Mouse (Mus musculus) monocyte, adult 2 months (primary cell): ENCODE measurements at regions not wholly inside any gene's neighbourhood (a gene's known extent, or its start where the extent isn't known, plus 50 kb on each side); places are given as distances from the start of the nearest gene placed in this dataset.

Source experiments
- DNase-seq, 2 experiments: peaks; one replicate each; pipeline ENCODE4 v3.0.0; 2022; ENCODE audit warnings: low spot score in 2 of 2, low read depth in 1 of 2

- DNase-seq: no peak
Observed at GRCm38 (mm10) chr14:105841888-105842287, 54.7 kb downstream of the Spry2 start.

GRCm38 (mm10) chr14:105837533-105837932 lies 59.1 kb downstream of the Spry2 start:
- no peak for DNase-seq

DNA sequence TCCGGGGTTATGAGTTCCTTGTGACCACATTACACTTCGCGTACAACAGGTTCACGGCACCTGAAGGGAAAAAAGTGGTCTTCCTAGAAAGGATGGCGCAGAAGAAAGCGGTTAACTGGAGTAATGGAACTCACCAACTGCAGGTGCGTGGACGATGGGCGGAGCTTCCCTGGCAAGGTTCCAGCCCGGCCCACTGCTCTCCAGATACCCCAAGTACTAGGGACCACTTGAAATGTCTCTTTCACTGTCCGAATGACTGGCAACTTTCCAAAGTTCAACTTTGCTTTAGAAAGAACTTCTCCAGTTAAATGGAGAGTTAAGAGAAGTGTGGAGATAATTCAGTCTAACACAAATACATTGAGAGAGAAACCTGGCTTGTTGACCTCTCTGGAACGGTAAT lies 65.9 kb downstream of the Spry2 start:
- DNase-seq: no peak

DNA sequence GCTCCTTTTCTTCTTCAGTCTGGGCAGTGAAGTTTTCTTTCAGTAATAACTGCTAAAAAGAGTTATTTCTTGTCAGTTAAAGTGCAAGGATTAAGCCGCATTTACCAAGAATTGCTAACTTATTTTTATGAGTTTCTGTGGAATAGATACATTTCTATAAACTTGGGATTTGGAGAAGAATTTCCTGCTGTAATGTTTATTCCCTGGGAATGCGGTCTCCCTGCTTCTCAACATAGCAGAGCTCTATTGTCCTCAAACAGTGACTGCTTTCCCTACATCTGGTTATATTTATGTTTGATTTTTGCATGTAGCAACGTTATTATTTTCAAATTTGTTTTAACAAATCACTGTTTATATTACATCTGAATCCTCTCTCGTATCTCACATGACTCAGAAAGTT lies 66.3 kb downstream of the Spry2 start:
- DNase-seq: no peak

GRCm38 (mm10) chr14:105823129-105823528 lies 73.5 kb downstream of the Spry2 start:
- DNase-seq: no peak

- DNase-seq: no peak
Observed at GRCm38 (mm10) chr14:105822653-105823052, 74.0 kb downstream of the Spry2 start.

DNA sequence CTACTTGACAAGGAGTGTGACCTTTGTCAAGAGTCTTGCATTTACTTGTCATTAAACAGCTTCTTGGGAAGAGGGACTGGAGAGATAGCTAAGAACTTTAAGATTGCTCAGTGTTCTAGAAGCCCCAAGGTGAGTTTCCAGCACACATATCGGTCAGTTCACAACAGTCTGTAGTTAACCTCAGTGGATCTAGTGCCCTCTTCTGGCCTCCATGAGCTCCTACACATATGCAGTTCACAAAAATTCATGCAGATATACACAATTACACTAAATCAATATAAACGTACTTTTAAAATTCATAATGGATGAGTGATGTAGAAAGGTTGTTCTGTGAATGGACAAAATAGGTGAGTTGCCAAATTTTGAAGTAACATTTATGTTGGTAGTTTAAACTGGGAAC lies 77.1 kb downstream of the Spry2 start:
- no peak for DNase-seq

- DNase-seq: no peak
Observed at GRCm38 (mm10) chr14:105818841-105819240, 77.8 kb downstream of the Spry2 start.

DNA sequence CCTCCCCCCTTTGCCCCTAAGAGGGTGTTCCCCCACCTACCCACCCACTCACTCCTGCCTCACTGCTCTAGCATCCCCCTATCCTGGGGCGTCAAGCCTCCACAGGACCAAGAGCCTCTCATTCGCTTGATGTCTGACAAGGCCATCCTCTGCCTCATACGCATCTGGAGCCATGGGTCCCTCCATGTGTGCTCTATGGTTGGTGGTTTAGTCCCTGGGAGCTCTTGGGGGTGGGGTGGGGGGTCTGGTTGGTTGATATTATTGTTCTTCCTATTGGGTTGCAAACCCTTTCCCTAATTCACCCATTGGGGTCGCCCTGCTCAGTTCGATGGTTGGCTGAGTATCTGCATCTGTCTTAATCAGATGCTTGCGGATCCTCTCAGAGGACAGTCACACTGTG lies 79.1 kb downstream of the Spry2 start:
- DNase-seq: no peak

- DNase-seq: no peak
Observed at GRCm38 (mm10) chr14:105815827-105816226, 80.8 kb downstream of the Spry2 start.

DNA sequence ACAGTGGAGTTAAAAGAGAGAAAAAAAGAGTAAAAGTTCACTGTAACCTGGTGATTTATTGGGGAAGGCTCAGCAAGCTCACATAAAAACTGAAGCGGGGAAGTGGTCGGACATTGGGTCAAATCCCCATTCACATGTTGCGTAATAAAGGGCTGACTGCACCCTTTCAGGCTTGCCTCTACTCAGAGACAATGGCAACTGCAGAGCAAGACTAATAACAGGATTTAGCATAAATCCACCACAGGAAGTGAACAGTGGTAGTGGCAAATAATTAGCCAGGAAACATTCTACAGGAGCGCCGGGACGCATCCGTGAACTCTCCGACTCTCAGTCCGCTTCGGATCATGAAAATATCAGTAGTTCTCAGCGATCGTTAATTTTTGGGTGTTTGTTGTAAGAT lies 81.3 kb downstream of the Spry2 start:
- DNase-seq: no peak

GRCm38 (mm10) chr14:105813661-105814060 lies 83.0 kb downstream of the Spry2 start:
- no peak for DNase-seq

DNA sequence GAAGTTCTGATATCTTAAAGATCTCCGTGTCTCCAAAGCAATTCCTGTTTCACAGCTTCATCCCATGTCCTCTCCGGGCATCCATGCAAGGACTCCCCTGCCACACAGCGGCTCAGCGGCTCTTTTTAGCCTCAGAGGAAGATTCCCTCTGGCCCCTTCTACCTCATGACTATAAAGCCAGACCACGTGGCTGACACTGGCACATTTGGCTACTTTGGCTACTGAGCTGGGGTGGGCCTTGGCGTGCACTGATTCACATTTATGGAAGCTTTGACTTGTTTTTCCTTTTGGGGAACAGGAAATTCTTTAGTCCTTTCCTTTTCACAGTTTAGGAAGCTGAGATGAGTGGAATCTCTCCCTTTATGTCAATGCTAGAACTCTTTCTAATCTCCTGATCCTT lies 83.5 kb downstream of the Spry2 start:
- DNase-seq: no peak

DNA sequence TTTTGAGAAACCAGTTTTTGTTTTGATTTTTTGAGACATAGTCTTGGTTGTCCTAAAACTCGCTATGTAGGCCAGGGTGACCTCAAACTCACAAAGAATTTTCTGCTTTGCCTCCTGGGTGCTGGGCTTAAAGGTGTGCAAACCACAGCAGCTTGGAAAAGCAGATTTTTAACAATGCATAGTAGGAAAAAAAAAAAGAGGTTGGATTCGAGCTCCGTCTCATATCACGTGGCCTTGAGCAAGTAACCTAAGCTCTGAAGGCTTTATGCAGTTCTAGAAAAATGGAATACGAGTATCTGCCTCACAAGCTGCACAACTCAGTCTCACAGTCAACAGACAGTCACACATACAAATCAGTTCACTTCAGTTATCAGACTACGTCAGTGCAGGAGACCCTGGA lies 90.9 kb downstream of the Spry2 start:
- no peak for DNase-seq

GRCm38 (mm10) chr14:105805362-105805761 lies 91.3 kb downstream of the Spry2 start:
- no peak for DNase-seq

DNA sequence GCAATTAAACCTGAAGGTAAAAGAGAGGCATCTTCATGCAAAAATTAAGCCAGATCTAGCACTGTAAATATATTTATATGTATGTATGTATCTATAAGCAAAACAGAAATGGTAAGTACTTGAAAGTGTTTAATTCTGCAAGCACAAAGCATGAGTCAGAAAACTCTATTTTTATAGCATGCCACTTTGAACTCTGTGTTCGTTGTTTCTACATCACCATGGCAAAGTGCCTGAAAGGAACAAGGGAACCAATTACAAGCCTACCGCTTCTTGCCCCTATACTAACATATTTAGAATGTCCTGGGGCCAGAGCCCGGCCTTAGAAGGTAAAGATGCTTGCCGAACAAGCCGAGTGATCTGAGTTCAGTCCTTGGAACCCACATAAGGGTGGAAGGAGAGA lies 91.9 kb downstream of the Spry2 start:
- DNase-seq: no peak

DNA sequence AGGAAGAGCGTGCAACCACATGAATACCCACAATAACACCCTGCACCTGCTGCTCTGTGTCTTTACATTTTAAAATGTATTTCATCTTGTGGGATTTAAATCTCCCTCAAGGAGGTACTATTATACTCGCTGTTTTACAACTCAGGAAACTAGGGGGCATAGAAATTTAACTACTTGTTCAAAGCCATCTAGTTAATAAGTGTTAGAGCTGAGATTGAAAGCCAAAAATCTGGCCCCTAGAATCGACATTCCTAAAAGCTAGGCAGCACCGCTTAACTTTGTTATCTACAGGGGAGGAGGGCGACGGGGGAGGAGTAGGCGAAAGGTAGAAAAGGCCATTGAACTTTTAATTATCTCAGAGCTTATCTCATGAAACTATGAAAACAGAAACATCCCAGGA lies 93.3 kb downstream of the Spry2 start:
- DNase-seq: no peak

DNA sequence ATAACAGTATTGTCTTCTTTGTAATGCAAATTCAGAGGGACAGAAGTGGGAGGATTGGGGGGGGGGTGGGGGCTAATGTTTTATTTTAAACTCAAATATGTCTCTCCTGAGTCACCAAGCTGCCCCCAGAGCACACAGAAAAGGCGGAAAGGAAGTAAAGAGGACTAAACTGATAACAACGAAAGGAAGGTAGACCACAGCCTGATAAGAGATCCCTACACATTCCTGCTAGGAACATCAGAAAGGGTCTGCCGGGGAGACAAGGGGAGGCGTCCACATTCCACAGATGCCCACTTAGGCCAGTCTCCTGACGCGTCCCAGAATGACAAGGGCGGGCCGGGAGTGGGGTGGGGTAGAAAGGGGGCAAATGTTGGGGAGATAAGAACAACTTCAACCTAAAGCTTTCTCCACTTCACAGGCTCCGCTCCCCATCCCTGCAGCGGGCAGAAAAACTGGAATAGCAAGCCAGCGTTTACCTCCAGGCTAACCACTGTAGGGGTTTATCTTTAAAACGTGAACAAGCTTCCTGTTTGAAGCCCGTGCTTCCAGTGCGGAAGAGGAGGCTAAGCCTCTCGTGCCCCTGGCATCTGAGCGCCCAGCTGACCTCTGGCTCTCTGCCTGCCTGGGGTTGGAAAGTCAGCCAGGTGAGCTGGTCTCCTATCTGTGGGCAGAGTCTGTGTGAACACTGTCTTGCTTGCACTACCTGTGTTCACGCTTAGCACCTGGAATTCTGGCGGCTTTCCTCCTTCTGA lies 93.9 kb downstream of the Spry2 start:
- DNase-seq: no peak

DNA sequence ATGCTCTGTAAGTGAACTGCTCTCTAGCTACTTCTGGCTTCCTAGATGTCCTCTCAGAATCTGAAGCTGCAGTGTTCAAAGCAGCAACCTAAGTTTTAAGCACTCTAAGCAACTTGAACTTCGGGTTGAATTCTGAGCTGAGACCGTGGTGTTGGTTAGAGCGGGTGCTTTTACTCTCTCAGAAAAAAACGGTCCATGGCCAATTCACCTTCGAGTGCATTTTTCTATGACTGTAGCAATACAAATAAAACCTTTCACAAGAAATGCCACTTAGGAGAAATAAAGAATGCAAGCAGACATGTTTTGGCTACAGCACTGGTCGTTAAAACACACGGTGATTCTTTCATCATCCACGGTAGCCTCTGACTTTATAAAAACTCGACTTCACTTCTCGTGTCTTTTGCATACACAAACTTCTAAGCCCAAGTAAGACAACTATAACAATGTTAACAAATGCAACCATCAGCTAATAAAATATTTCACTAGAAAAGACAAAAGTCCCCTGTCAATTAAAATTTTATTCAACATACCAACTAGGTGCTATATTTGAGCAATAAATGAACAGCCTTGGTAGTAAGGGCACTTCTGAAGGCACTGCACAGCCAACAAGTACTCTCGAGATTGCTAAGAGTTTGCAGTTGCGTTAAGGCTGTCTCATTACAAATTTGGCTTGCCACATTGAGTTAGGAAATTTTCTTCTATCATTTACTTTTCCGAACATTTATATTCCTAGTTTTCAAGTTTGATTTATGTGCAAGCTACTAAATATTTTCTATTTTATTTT lies 96.3 kb downstream of the Spry2 start:
- no peak for DNase-seq

DNA sequence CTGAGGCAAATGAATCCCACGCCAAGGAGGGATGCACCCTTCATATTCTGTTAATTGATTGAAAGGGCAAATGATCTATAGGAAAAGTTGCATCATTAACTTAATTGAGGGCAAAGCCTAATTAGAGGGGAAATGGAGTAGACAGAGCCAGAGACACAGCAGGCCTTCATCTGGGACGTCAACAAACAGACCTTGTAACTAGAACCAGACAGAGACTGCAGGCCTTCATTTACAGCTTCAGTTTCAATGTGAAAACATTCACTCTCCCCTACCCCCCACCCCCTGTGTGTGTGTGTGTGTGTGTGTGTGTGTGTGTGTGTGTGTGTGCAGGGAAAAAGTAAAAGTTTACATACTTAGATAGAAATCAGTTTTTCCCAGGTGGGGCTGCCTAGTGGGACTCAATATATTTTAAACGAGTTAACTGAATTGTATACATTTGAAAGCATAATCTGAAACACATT lies 97.2 kb downstream of the Spry2 start:
- DNase-seq: no peak

DNA sequence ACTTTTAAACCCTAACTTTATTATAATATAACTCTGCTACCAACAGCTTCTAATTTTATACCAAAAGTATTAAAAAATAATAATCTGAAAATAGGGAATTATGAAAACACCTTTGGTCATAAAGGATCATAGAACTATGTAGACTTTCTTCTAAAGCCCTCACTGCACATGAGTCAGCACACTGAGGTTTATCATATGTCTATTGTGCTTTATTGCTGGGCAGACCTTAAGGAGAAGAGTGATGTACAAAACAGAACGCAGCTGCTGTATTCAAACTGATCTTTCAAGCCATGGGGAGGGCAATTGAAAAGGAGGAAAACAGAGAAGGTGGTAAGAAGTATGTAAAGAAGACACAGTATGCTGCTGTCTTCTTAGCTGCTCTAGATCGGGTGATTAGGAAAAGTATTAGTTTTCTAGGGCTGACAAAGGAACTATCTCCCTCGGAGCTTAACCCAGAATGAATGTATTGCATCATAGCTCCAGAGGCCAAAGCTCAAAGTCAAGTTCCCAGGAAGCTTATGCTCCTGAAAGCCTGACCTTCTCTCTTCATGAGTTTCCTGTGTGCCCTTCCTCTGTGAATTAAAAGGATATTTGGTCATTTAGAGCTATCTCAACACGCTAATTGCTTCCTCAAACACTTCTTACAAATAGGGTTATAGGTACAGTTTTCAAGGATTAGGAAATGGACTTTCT lies 103.5 kb downstream of the Spry2 start:
- no peak for DNase-seq

- no peak for DNase-seq
Observed at GRCm38 (mm10) chr14:105790441-105790840, 106.2 kb downstream of the Spry2 start.
